9 mouse cellular contexts compared by ENCODE assay signal in genomic region chr4:66425804-66426203, GRCm38 (mm10). TPM values are rescaled to one million over a fixed set of nuclear protein-coding genes. Genes with fewer than 3 reads are reported as not detected.
DNase-seq lines count a peak whose midpoint lies in the region; ATAC-seq lines count a peak whose summit lies in the region.
"Had no signal": no experiment of that assay in that cellular context is flagged by ENCODE, and none has a peak within 500 bp of the region (broad histone marks: within the 10 kb centered on the region; RNA-seq: fewer than 3 reads in every experiment).

No protein-coding gene starts in this region.

- no peak overlapping the region for H3K27ac ChIP-seq in kidney, embryonic 14.5 days (ENCODE audit: low read depth, low read length)
- no peak overlapping the region for H3K27ac ChIP-seq in stomach, embryonic 14.5 days (ENCODE audit: low read length)
- H3K27ac ChIP-seq: macrophage had no signal

- H3K27me3 ChIP-seq in kidney, embryonic 14.5 days (ENCODE audit: control insufficient read depth, insufficient read depth, low read length), result no peaks in the 10 kb centered on the region
- H3K27me3 ChIP-seq in stomach, embryonic 14.5 days (ENCODE audit: control insufficient read depth, insufficient read depth, low read length), result no peaks in the 10 kb centered on the region

- no peak for ATAC-seq in kidney, embryonic 14.5 days (ENCODE audit: low FRiP score, low TSS enrichment)
- peak; percentile 58 for ATAC-seq in stomach, embryonic 14.5 days (ENCODE audit: insufficient number of reproducible peaks, insufficient read depth, low FRiP score, low read depth)
- no peak for ATAC-seq in erythroid progenitor cell, adult 5-6 weeks (replicated peaks; ENCODE audit: low FRiP score, poor library complexity, severe bottlenecking)

- H3K4me3 ChIP-seq in kidney, embryonic 14.5 days (ENCODE audit: low read length), result no peak overlapping the region
- no peak overlapping the region for H3K4me3 ChIP-seq in stomach, embryonic 14.5 days (ENCODE audit: low read depth, low read length)

- no peak overlapping the region for H3K9ac ChIP-seq in kidney, embryonic 14.5 days (ENCODE audit: low read depth, low read length)
- no peak overlapping the region for H3K9ac ChIP-seq in stomach, embryonic 14.5 days (replicated peaks; ENCODE audit: low read depth, low read length)

- intact Hi-C loops in gastrocnemius, postnatal 14 days (cut with DNase I; ENCODE audit: low total_unique reads), result no loop called here

- no peaks in the 10 kb centered on the region for H3K36me3 ChIP-seq in kidney, embryonic 14.5 days (ENCODE audit: control insufficient read depth, insufficient read depth, low read length)
- no peaks in the 10 kb centered on the region for H3K36me3 ChIP-seq in stomach, embryonic 14.5 days (ENCODE audit: control insufficient read depth, insufficient read depth, low read length)

- H3K9me3 ChIP-seq in kidney, embryonic 14.5 days (ENCODE audit: control insufficient read depth, low read length), result no peaks in the 10 kb centered on the region
- no peaks in the 10 kb centered on the region for H3K9me3 ChIP-seq in stomach, embryonic 14.5 days (ENCODE audit: control insufficient read depth, low read depth, low read length)

- DNase-seq in kidney, postnatal 10 days, result peak; percentile 43
- peak; percentile 32 for DNase-seq in brain, adult 2 months (ENCODE audit: low read depth, low spot score)
- DNase-seq in gastrocnemius, postnatal 14 days, result peak; percentile 16
- DNase-seq in lung, postnatal 10 days, result peak; percentile 70
- DNase-seq in urinary bladder, postnatal 14 days (ENCODE audit: low spot score), result no peak

- WGBS in kidney, embryonic 14.5 days, result 78% methylated on average over 4 of the region's 4 CpGs
- 69% methylated on average over 4 of the region's 4 CpGs for WGBS in stomach, embryonic 14.5 days

- H3K4me2 ChIP-seq in kidney, embryonic 14.5 days (replicated peaks; ENCODE audit: low read depth, low read length), result no peak overlapping the region
- no peak overlapping the region for H3K4me2 ChIP-seq in stomach, embryonic 14.5 days (replicated peaks; ENCODE audit: low read depth, low read length)

- H3K4me1 ChIP-seq in kidney, embryonic 14.5 days (ENCODE audit: control insufficient read depth, insufficient read depth, low read length), result no peaks in the 10 kb centered on the region
- no peaks in the 10 kb centered on the region for H3K4me1 ChIP-seq in stomach, embryonic 14.5 days (ENCODE audit: control insufficient read depth, insufficient read depth, low read length)

RNA-seq across cellular contexts. Expression of gene Astn2, which starts 21.4 kb away (rescaled TPM):
- 0.60 and 0.67 TPM in 2 replicates for polyA plus RNA-seq in kidney, embryonic 14.5 days (2014; fragmentation: Nextera tagmentation; extraction: Ambion mirVana)
- 1 to 10 TPM in 1 of 2 experiments, under 1 TPM in 1; 0.78 to 1.6 TPM for total RNA-seq in gastrocnemius, postnatal 14 days (2021)
- 0.59 and 0.64 TPM in 2 replicates for polyA plus RNA-seq in stomach, embryonic 14.5 days (2014; fragmentation: Nextera tagmentation; extraction: Ambion mirVana)
- total RNA-seq in erythroid progenitor cell, adult 5-6 weeks (2015; ENCODE audit: low replicate concordance), result not detected in 2 replicates
- 0.26 TPM in 1 of 2 replicates, not detected in the other for total RNA-seq in erythroid progenitor cell, adult 5-6 weeks (2017; ENCODE audit: low replicate concordance)
- polyA plus RNA-seq: macrophage had no signal
